Mouse (Mus musculus) stomach, embryonic 16.5 days (tissue): ENCODE measurements around the gene Susd4. TPM values are rescaled to one million over a fixed set of nuclear protein-coding genes. Genes with fewer than 3 reads are reported as not detected.
A peak's percentile ranks its signal among the peaks of the same experiment; 100 is the strongest.

Source experiments
- ATAC-seq: fragments of 200-750 bp; cut with Nextera tagmentation; 2 replicates; pipeline ENCODE4 v1.8.0; 2017; ENCODE audit warnings: moderate number of reproducible peaks, moderate TSS enrichment; ENCODE audit not compliant: insufficient read depth, low FRiP score
- H3K27ac ChIP-seq: fragments of 300-500 bp; sonication (generic); 2 replicates; pipeline ENCODE4 v1.5.1; 2014; ENCODE audit warnings: low read length
- H3K27me3 ChIP-seq: fragments of 300-500 bp; sonication (generic); 2 replicates; pipeline ENCODE4 v1.6.1; 2014; ENCODE audit warnings: low read length, control low read depth, mixed read lengths; ENCODE audit not compliant: control insufficient read depth, insufficient read depth
- H3K36me3 ChIP-seq: fragments of 300-500 bp; sonication (generic); 2 replicates; pipeline ENCODE4 v1.6.1; 2014; ENCODE audit warnings: low read length; ENCODE audit not compliant: control insufficient read depth, insufficient read depth
- H3K4me1 ChIP-seq: fragments of 300-500 bp; sonication (generic); 2 replicates; pipeline ENCODE4 v1.6.1; 2014; ENCODE audit warnings: low read length, control low read depth, mixed read lengths; ENCODE audit not compliant: control insufficient read depth, insufficient read depth
- H3K4me2 ChIP-seq: fragments of 300-500 bp; sonication (generic); 2 replicates; pipeline ENCODE4 v1.6.1; 2014; ENCODE audit warnings: low read depth, low read length, mixed read lengths
- H3K4me3 ChIP-seq: fragments of 300-500 bp; sonication (generic); replicated peaks from 2 replicates; pipeline ENCODE4 v1.5.1; 2014; ENCODE audit warnings: mild to moderate bottlenecking, low read length
- H3K9ac ChIP-seq: fragments of 300-500 bp; sonication (generic); 2 replicates; pipeline ENCODE4 v1.6.1; 2014; ENCODE audit warnings: low read length
- H3K9me3 ChIP-seq: fragments of 300-500 bp; sonication (generic); replicated peaks from 2 replicates; pipeline ENCODE4 v1.6.1; 2016; ENCODE audit warnings: low read length, control low read depth; ENCODE audit not compliant: control insufficient read depth
- WGBS: fragments of 180-500 bp; shearing (Covaris S2); extraction: QIAGEN DNeasy Blood & Tissue Kit; methylation state at CpG from one replicate; pipeline ENCODE4 v1.1.7; 2014; 5-methylcytosine and 5-hydroxymethylcytosine counted together
- polyA plus RNA-seq: library from polyadenylated mRNA; unstranded; fragments of >200 nt; fragmentation: Nextera tagmentation; extraction: Ambion mirVana; gene quantifications from 2 replicates; pipeline ENCODE4 v1.2.1, GENCODE M21; 2015

Gene Susd4
- polyA plus RNA-seq, 1 experiment from 2014 or later, result 15.2 TPM

DNA sequence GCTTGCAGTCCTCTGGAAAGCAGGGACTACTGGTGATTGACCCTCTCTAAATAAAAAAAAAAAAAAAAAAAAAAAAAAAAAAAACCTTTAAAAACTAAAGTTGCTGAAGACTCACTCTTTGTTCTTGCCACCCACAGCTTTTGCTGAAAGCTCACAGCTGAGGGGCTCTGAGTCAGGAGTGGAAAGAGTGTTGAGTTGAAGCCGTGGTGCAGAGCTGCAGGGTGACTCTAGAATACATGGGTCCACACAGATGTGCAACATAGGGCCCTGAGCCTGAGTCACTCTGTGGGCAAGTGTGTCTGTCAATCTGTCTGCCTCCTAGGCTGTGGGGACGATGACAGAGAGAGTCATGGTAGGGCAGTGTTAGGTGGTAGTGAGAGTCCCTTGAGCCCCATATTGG lies 119.0 kb downstream of the Susd4 start:
- no peak overlapping the region for H3K9ac ChIP-seq
- no peak overlapping the region for H3K4me2 ChIP-seq
- H3K27ac ChIP-seq, result no peak overlapping the region
- peaks cover 2% of the 10 kb centered on the region; the same call in 1 of the 2 replicates for H3K9me3 ChIP-seq
- no peaks in the 10 kb centered on the region for H3K4me1 ChIP-seq
- no peaks in the 10 kb centered on the region for H3K27me3 ChIP-seq
- H3K36me3 ChIP-seq, result no peaks in the 10 kb centered on the region
- 80% methylated on average over 2 of the region's 2 CpGs for WGBS
- no peak overlapping the region for H3K4me3 ChIP-seq
- ATAC-seq, result no peak

DNA sequence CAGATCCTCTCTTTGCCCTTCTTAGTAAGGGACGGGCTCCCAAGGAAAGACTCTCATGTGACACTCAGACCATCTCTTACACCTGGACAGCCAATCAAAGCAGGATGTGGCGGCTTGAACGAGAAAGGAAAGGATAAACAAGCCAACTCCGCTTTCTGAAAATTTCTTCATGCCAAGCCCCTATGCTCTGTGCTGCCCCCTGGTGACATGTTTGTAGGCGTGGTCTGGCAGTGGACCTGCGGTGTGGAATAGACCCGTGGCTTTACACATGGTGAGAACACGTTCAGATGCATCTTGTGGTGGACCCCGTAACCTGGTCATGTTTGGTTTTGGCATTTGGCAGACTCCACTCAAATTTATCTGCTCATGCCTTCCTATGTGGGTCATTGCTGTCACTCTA lies 132.0 kb downstream of the Susd4 start:
- Histone ChIP-seq H3K4me2 (no peak overlapping the region), H3K9ac (no peak overlapping the region), H3K27ac (no peak overlapping the region), H3K4me3 (no peak overlapping the region), H3K36me3 (no peaks in the 10 kb centered on the region), H3K27me3 (no peaks in the 10 kb centered on the region), H3K4me1 (no peaks in the 10 kb centered on the region), H3K9me3 (no peaks in the 10 kb centered on the region)
- no peak for ATAC-seq
- WGBS, result 51% methylated on average over 9 of the region's 9 CpGs

GRCm38 (mm10) chr1:182897071-182897470 lies 133.4 kb downstream of the Susd4 start:
- ATAC-seq, result no peak
- no peaks in the 10 kb centered on the region for H3K4me1 ChIP-seq

GRCm38 (mm10) chr1:182897506-182898138 lies 134.0 kb downstream of the Susd4 start:
- ATAC-seq, result no peak
- Histone ChIP-seq H3K4me1 (no peaks in the 10 kb centered on the region), H3K9me3 (no peaks in the 10 kb centered on the region), H3K27ac (no peak overlapping the region), H3K36me3 (no peaks in the 10 kb centered on the region), H3K9ac (no peak overlapping the region), H3K27me3 (no peaks in the 10 kb centered on the region), H3K4me3 (no peak overlapping the region), H3K4me2 (no peak overlapping the region)
- 81% methylated on average over 12 of the region's 12 CpGs for WGBS

More at GRCm38 (mm10) chr1:182897071-182897470, 133.4 kb downstream of the Susd4 start:
- no peak overlapping the region for H3K27ac ChIP-seq
- H3K9me3 ChIP-seq, result no peaks in the 10 kb centered on the region
- H3K9ac ChIP-seq, result no peak overlapping the region
- H3K4me2 ChIP-seq, result no peak overlapping the region
- H3K4me3 ChIP-seq, result no peak overlapping the region
- H3K36me3 ChIP-seq, result no peaks in the 10 kb centered on the region
- H3K27me3 ChIP-seq, result no peaks in the 10 kb centered on the region
- 58% methylated on average over 6 of the region's 6 CpGs for WGBS

DNA sequence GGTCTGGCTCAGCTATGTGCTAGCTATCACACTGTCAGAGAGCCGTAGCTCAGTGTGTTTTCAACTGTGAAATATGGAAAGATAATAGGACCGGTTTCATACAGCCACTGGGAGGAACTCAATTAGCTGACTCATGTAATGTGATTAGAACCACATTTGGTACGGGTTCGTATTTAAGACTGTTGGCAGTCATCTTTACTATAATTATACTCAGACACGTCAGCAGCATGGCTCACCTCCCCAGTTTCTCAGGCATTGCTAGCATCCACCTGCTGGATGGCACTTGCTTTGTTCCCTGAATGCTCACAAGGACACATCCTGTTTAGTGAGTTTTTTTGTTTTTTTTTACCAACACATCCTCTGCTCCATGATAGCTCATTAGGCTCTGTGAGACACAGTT lies 138.4 kb downstream of the Susd4 start:
- WGBS, result 64% methylated on average over 5 of the region's 5 CpGs
- Histone ChIP-seq H3K4me3 (no peak overlapping the region), H3K36me3 (no peaks in the 10 kb centered on the region), H3K9ac (no peak overlapping the region), H3K27me3 (no peaks in the 10 kb centered on the region), H3K27ac (no peak overlapping the region), H3K9me3 (no peaks in the 10 kb centered on the region), H3K4me1 (no peaks in the 10 kb centered on the region), H3K4me2 (no peak overlapping the region)
- no peak for ATAC-seq

DNA sequence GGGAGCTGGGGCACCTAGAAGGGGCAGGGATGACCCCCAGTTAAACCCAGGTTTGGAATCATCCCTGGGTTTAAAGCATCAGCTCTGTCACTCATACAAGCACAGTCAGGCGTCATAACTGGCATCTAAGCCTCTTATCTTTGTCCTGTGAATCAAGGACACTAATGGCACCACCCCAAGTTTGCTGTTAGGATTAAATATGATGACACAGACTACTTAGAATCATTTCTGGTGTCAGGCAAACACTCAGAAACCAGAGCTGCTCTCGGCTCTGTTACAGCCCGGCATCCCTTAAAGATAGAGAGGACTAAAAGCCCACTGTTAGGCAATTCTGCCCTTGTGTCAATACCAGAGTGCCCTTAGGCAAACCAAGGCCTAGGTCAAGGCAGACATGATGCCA lies 139.2 kb downstream of the Susd4 start:
- no peaks in the 10 kb centered on the region for H3K9me3 ChIP-seq
- no peak overlapping the region for H3K4me3 ChIP-seq
- no peak for ATAC-seq
- no peak overlapping the region for H3K4me2 ChIP-seq
- H3K4me1 ChIP-seq, result peaks cover 2% of the 10 kb centered on the region; the same call in 1 of the 2 replicates
- H3K27ac ChIP-seq, result no peak overlapping the region
- H3K36me3 ChIP-seq, result no peaks in the 10 kb centered on the region
- no peaks in the 10 kb centered on the region for H3K27me3 ChIP-seq
- 63% methylated on average over 3 of the region's 3 CpGs for WGBS
- H3K9ac ChIP-seq, result no peak overlapping the region

DNA sequence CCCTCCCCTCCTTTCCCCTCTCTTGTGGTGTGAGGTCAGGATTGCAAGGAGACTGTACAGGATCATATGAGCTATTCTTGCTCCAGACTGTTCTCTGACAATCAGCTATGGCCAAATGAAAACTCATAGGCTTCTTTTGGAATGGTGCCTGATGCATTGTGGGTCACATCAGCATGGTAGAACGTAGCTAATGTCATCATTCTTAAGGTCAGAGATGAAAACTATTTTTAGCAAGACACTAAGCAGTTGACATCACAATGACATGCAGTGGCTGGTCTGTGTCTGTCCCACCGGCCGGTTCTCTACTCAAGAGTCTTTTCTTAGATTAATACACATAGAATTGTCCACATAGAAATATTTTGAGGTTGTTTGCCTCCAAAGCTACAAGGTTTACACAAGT lies 142.0 kb downstream of the Susd4 start:
- WGBS, result 31% methylated on average over 3 of the region's 3 CpGs

GRCm38 (mm10) chr1:182908050-182909036 lies 144.7 kb downstream of the Susd4 start:
- peak overlapping the region; percentile 32; the same call in 1 of the 2 replicates for H3K4me2 ChIP-seq
- no peaks in the 10 kb centered on the region for H3K36me3 ChIP-seq
- 13% methylated on average over 14 of the region's 14 CpGs for WGBS
- H3K27me3 ChIP-seq, result no peaks in the 10 kb centered on the region
- peaks cover 13% of the 10 kb centered on the region for H3K4me1 ChIP-seq
- ATAC-seq, result peak; percentile 92
- peak overlapping the region; percentile 58; the same call in 1 of the 2 replicates for H3K9ac ChIP-seq
- H3K27ac ChIP-seq, result peak overlapping the region; percentile 73
- H3K4me3 ChIP-seq, result no peak overlapping the region
- H3K9me3 ChIP-seq, result 0 out of 2 replicates have a peak, but pooled peaks cover 3% of the 10 kb centered on the region

More for the DNA sequence above, 142.0 kb downstream of the Susd4 start:
- ATAC-seq, result no peak
- Histone ChIP-seq H3K4me2 (no peak overlapping the region), H3K27me3 (no peaks in the 10 kb centered on the region), H3K4me1 (peaks cover 13% of the 10 kb centered on the region), H3K9me3 (no peaks in the 10 kb centered on the region), H3K4me3 (no peak overlapping the region), H3K9ac (no peak overlapping the region), H3K36me3 (no peaks in the 10 kb centered on the region), H3K27ac (no peak overlapping the region)

DNA sequence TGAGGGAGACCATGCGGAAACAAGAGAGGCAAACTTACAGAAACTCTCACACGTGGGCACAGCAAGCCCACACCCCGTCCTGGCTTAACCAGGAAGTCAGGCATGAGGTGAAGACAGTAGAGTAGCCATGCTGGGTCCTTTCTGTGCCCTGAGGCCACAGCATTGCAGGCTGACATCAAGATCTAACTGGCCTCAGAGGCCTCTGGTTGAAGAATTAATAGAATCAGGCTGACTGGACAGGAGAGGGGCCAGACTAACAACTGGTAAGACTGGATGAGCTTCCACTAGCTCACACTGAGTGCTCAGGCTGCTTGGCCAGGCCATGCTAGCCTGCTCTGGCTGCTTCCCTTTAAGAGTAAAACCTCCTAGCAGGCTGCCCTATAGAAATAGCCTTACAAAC lies 145.4 kb downstream of the Susd4 start:
- Histone ChIP-seq H3K9ac (no peak overlapping the region), H3K4me2 (no peak overlapping the region), H3K36me3 (no peaks in the 10 kb centered on the region), H3K9me3 (0 out of 2 replicates have a peak, but pooled peaks cover 3% of the 10 kb centered on the region), H3K27ac (peak overlapping the region; percentile 73), H3K4me3 (no peak overlapping the region), H3K4me1 (peaks cover 13% of the 10 kb centered on the region), H3K27me3 (no peaks in the 10 kb centered on the region)
- WGBS, result 53% methylated on average over 3 of the region's 3 CpGs
- no peak for ATAC-seq
